In the genomic region with DNA sequence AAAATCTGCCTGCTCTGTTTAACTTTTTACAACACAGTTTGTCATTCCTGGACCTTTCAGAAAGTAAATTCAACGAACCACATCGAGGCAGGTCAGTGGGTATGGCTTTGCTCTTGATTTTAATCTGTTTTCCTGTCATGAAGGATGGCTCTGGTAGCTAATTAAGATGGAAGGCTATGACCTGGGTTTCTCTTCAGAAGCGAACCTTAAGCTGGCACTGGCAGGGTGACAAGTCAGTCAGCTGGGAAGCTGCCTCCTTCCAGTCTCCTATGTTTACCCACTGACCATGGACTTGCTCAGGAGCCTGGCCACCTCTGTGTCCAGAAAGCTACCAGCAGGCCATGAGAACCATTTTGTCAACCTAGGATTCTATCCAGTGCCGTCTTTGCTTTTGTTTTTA, we compare ENCODE assay signal across 10 mouse cellular contexts. TPM values are rescaled to one million over a fixed set of nuclear protein-coding genes. Genes with fewer than 3 reads are reported as not detected.
DNase-seq lines count a peak whose midpoint lies in the region; ATAC-seq lines count a peak whose summit lies in the region.
"Had no signal": no experiment of that assay in that cellular context is flagged by ENCODE, and none has a peak within 500 bp of the region (broad histone marks: within the 10 kb centered on the region; RNA-seq: fewer than 3 reads in every experiment).

No protein-coding gene starts in this region.

- H3K27ac ChIP-seq in limb, embryonic 12.5 days, result no peak overlapping the region
- H3K27ac ChIP-seq in limb, embryonic 10.5 days, result no peak overlapping the region
- H3K27ac ChIP-seq in embryonic facial prominence, embryonic 15.5 days (replicated peaks), result 0 out of 2 replicates have a peak overlapping the region, but pooled peaks have one; percentile 22
- peak overlapping the region; percentile 75 for H3K27ac ChIP-seq in kidney, embryonic 14.5 days (ENCODE audit: low read depth, low read length)
- peak overlapping the region; percentile 24; the same call in 1 of the 2 replicates for H3K27ac ChIP-seq in macrophage
- no peak overlapping the region for H3K27ac ChIP-seq in forebrain, embryonic 14.5 days (ENCODE audit: low read depth, low read length)
- H3K27ac ChIP-seq: midbrain, embryonic 12.5 days had no signal

- H3K4me3 ChIP-seq in limb, embryonic 12.5 days (replicated peaks), result no peak overlapping the region
- H3K4me3 ChIP-seq in limb, embryonic 10.5 days, result no peak overlapping the region
- H3K4me3 ChIP-seq in embryonic facial prominence, embryonic 15.5 days (replicated peaks), result 0 out of 2 replicates have a peak overlapping the region, but pooled peaks have one; percentile 6
- H3K4me3 ChIP-seq in kidney, embryonic 14.5 days (ENCODE audit: low read length), result peak overlapping the region; percentile 18
- H3K4me3 ChIP-seq in macrophage (ENCODE audit: inconsistent target), result no peak overlapping the region
- H3K4me3 ChIP-seq in forebrain, embryonic 14.5 days (ENCODE audit: low read depth, low read length), result no peak overlapping the region
- H3K4me3 ChIP-seq: midbrain, embryonic 12.5 days had no signal

- no peak for ATAC-seq in limb, embryonic 12.5 days (ENCODE audit: insufficient number of reproducible peaks, insufficient read depth, low FRiP score, low TSS enrichment, low read depth)
- ATAC-seq in embryonic facial prominence, embryonic 15.5 days (ENCODE audit: insufficient number of reproducible peaks, low FRiP score, low TSS enrichment, low read depth), result no peak
- ATAC-seq in kidney, embryonic 14.5 days (ENCODE audit: low FRiP score, low TSS enrichment), result no peak
- ATAC-seq in forebrain, embryonic 14.5 days, result no peak

- DNase-seq in limb, embryonic 10.5 days (ENCODE audit: low spot score), result no peak
- DNase-seq in left cerebral cortex, adult 8-10 months (ENCODE audit: low spot score in 2 of 2), result no peak
- DNase-seq in c-Kit-positive CD71-positive TER-119-positive erythroid progenitor cells, embryonic 14.5 days (ENCODE audit: low spot score), result no peak
- no peak for DNase-seq in forebrain, embryonic 14.5 days (ENCODE audit: low spot score)
- DNase-seq: cerebellum, adult 9-10 months had no signal

- H3K36me3 ChIP-seq in limb, embryonic 12.5 days, result no peaks in the 10 kb centered on the region
- no peaks in the 10 kb centered on the region for H3K36me3 ChIP-seq in limb, embryonic 10.5 days
- no peaks in the 10 kb centered on the region for H3K36me3 ChIP-seq in embryonic facial prominence, embryonic 15.5 days
- H3K36me3 ChIP-seq in kidney, embryonic 14.5 days (ENCODE audit: control insufficient read depth, insufficient read depth, low read length), result no peaks in the 10 kb centered on the region
- no peaks in the 10 kb centered on the region for H3K36me3 ChIP-seq in macrophage (ENCODE audit: inconsistent target)
- H3K36me3 ChIP-seq in forebrain, embryonic 14.5 days (ENCODE audit: control insufficient read depth, insufficient read depth, low read length), result no peaks in the 10 kb centered on the region
- H3K36me3 ChIP-seq: midbrain, embryonic 12.5 days had no signal

- 37% methylated on average over 4 of the region's 4 CpGs for WGBS in limb, embryonic 12.5 days
- 38% methylated on average over 4 of the region's 4 CpGs for WGBS in limb, embryonic 10.5 days
- WGBS in embryonic facial prominence, embryonic 15.5 days, result 52% methylated on average over 4 of the region's 4 CpGs
- WGBS in kidney, embryonic 14.5 days, result 14% methylated on average over 4 of the region's 4 CpGs
- WGBS in macrophage (ENCODE audit: missing documents), result 41% methylated on average over 4 of the region's 4 CpGs
- 58% methylated on average over 4 of the region's 4 CpGs for WGBS in forebrain, embryonic 14.5 days

- H3K9ac ChIP-seq in limb, embryonic 12.5 days (replicated peaks), result no peak overlapping the region
- H3K9ac ChIP-seq in embryonic facial prominence, embryonic 15.5 days, result 0 out of 2 replicates have a peak overlapping the region, but pooled peaks have one; percentile 15
- H3K9ac ChIP-seq in kidney, embryonic 14.5 days (ENCODE audit: low read depth, low read length), result peak overlapping the region; percentile 35; the same call in 1 of the 2 replicates
- H3K9ac ChIP-seq in forebrain, embryonic 14.5 days (ENCODE audit: low read length), result no peak overlapping the region
- H3K9ac ChIP-seq: midbrain, embryonic 12.5 days had no signal

- H3K4me1 ChIP-seq in limb, embryonic 12.5 days (replicated peaks), result peaks cover 15% of the 10 kb centered on the region; the same call in 1 of the 2 replicates
- H3K4me1 ChIP-seq in limb, embryonic 10.5 days, result peaks cover 31% of the 10 kb centered on the region
- H3K4me1 ChIP-seq in embryonic facial prominence, embryonic 15.5 days, result peaks cover 17% of the 10 kb centered on the region
- peaks cover 9% of the 10 kb centered on the region for H3K4me1 ChIP-seq in kidney, embryonic 14.5 days (ENCODE audit: control insufficient read depth, insufficient read depth, low read length)
- peaks cover 5% of the 10 kb centered on the region; the same call in 1 of the 2 replicates for H3K4me1 ChIP-seq in forebrain, embryonic 14.5 days (ENCODE audit: control insufficient read depth, insufficient read depth, low read length)

- H3K79me2 ChIP-seq in macrophage (ENCODE audit: inconsistent target), result peaks cover 6% of the 10 kb centered on the region; the same call in 1 of the 2 replicates

- no peaks in the 10 kb centered on the region for H3K9me3 ChIP-seq in limb, embryonic 12.5 days
- no peaks in the 10 kb centered on the region for H3K9me3 ChIP-seq in limb, embryonic 10.5 days (replicated peaks)
- H3K9me3 ChIP-seq in embryonic facial prominence, embryonic 15.5 days (replicated peaks), result no peaks in the 10 kb centered on the region
- no peaks in the 10 kb centered on the region for H3K9me3 ChIP-seq in kidney, embryonic 14.5 days (ENCODE audit: control insufficient read depth, low read length)
- no peaks in the 10 kb centered on the region for H3K9me3 ChIP-seq in forebrain, embryonic 14.5 days (replicated peaks; ENCODE audit: control insufficient read depth, low read length)
- H3K9me3 ChIP-seq: midbrain, embryonic 12.5 days had no signal

- peak overlapping the region; percentile 13; the same call in 1 of the 2 replicates for H3K4me2 ChIP-seq in limb, embryonic 12.5 days
- H3K4me2 ChIP-seq in embryonic facial prominence, embryonic 15.5 days (replicated peaks), result peak overlapping the region; percentile 32
- H3K4me2 ChIP-seq in kidney, embryonic 14.5 days (replicated peaks; ENCODE audit: low read depth, low read length), result peak overlapping the region; percentile 42
- no peak overlapping the region for H3K4me2 ChIP-seq in forebrain, embryonic 14.5 days (ENCODE audit: low read length)
- H3K4me2 ChIP-seq: midbrain, embryonic 12.5 days had no signal

- peaks cover 56% of the 10 kb centered on the region for H3K27me3 ChIP-seq in limb, embryonic 12.5 days
- peaks cover 57% of the 10 kb centered on the region for H3K27me3 ChIP-seq in limb, embryonic 10.5 days (ENCODE audit: low read depth, poor library complexity, severe bottlenecking)
- H3K27me3 ChIP-seq in embryonic facial prominence, embryonic 15.5 days, result peaks cover 31% of the 10 kb centered on the region
- peaks cover 13% of the 10 kb centered on the region for H3K27me3 ChIP-seq in kidney, embryonic 14.5 days (ENCODE audit: control insufficient read depth, insufficient read depth, low read length)
- H3K27me3 ChIP-seq in forebrain, embryonic 14.5 days (replicated peaks; ENCODE audit: control insufficient read depth, insufficient read depth, low read length), result peaks cover 6% of the 10 kb centered on the region

RNA-seq across cellular contexts. Expression of a gene that starts 0.5 kb away (rescaled TPM):
- polyA plus RNA-seq in limb, embryonic 12.5 days (2016; fragmentation: Nextera tagmentation; extraction: Ambion mirVana), result 32.8 and 35.9 TPM in 2 replicates
- polyA plus RNA-seq in limb, embryonic 10.5 days (2016; fragmentation: Nextera tagmentation; extraction: Ambion mirVana), result 31.8 and 35.0 TPM in 2 replicates
- 17.5 and 18.1 TPM in 2 replicates for polyA plus RNA-seq in embryonic facial prominence, embryonic 15.5 days (2015; fragmentation: Nextera tagmentation; extraction: Ambion mirVana)
- 26.7 and 39.9 TPM in 2 replicates for polyA plus RNA-seq in kidney, embryonic 14.5 days (2014; fragmentation: Nextera tagmentation; extraction: Ambion mirVana)
- 100 to 1,000 TPM in 18 of 26 experiments, 10 to 100 TPM in 8; 81.0 to 570 (median 114) TPM for total RNA-seq in macrophage (2018; cell fraction: chromatin; rRNA removed)
- total RNA-seq in macrophage (2018; cell fraction: cytosol; rRNA removed), result 10 to 100 TPM; 34.1 to 77.6 (median 45.2) TPM
- 100 to 1,000 TPM in 9 of 26 experiments, 10 to 100 TPM in 17; 63.0 to 642 (median 88.4) TPM for total RNA-seq in macrophage (2018; cell fraction: nucleus; rRNA removed)
- 32.3 to 46.9 TPM (median 38.4 TPM) in 3 replicates for polyA plus RNA-seq in macrophage (2018)
- total RNA-seq in left cerebral cortex, adult 8-10 months (2022), result 10 to 100 TPM; 15.2 to 19.7 (median 18.1) TPM
- 11.6 TPM in 2 replicates for polyA plus RNA-seq in forebrain, embryonic 14.5 days (2014; fragmentation: Nextera tagmentation; extraction: Ambion mirVana)

Comparison
In these comparisons a context has a peak if more than half of its experiments do, and no peak if none do; other contexts are left out.
1. H3K27ac ChIP-seq: peak in embryonic facial prominence, embryonic 15.5 days (single experiment), kidney, embryonic 14.5 days (single experiment) and macrophage (single experiment); none in limb, embryonic 12.5 days (single experiment), limb, embryonic 10.5 days (single experiment) and forebrain, embryonic 14.5 days (single experiment).
2. H3K4me3 ChIP-seq: peak in embryonic facial prominence, embryonic 15.5 days (single experiment) and kidney, embryonic 14.5 days (single experiment); none in limb, embryonic 12.5 days (single experiment), limb, embryonic 10.5 days (single experiment), macrophage (single experiment) and forebrain, embryonic 14.5 days (single experiment).
3. H3K9ac ChIP-seq: peak in embryonic facial prominence, embryonic 15.5 days (single experiment) and kidney, embryonic 14.5 days (single experiment); none in limb, embryonic 12.5 days (single experiment) and forebrain, embryonic 14.5 days (single experiment).